Mouse (Mus musculus) heart, embryonic 16.5 days (tissue): ENCODE measurements around the gene Stat5b. TPM values are rescaled to one million over a fixed set of nuclear protein-coding genes. Genes with fewer than 3 reads are reported as not detected.

Experiments used
- ATAC-seq: fragments of 200-750 bp; cut with Nextera tagmentation; replicated peaks from 2 replicates; pipeline ENCODE4 v1.8.0; 2017; ENCODE audit warnings: moderate number of reproducible peaks; ENCODE audit not compliant: insufficient read depth, low FRiP score; ENCODE audit errors: extremely low read depth
- H3K27ac ChIP-seq: fragments of 300-500 bp; sonication (generic); 2 replicates; pipeline ENCODE4 v1.5.1; 2014; ENCODE audit warnings: mild to moderate bottlenecking, low read length, control low read depth, moderate library complexity
- H3K27me3 ChIP-seq: fragments of 300-500 bp; sonication (generic); 2 replicates; pipeline ENCODE4 v1.6.1; 2014; ENCODE audit warnings: low read length, mixed read lengths; ENCODE audit not compliant: control insufficient read depth, insufficient read depth
- H3K36me3 ChIP-seq: fragments of 300-500 bp; sonication (generic); 2 replicates; pipeline ENCODE4 v1.6.1; 2014; ENCODE audit not compliant: control insufficient read depth, insufficient read depth
- H3K4me1 ChIP-seq: fragments of 300-500 bp; sonication (generic); 2 replicates; pipeline ENCODE4 v1.6.1; 2014; ENCODE audit warnings: low read length, mixed read lengths; ENCODE audit not compliant: control insufficient read depth, insufficient read depth
- H3K4me2 ChIP-seq: fragments of 300-500 bp; sonication (generic); 2 replicates; pipeline ENCODE4 v1.6.1; 2014; ENCODE audit warnings: low read depth, mild to moderate bottlenecking, control low read depth, low read length
- H3K4me3 ChIP-seq: fragments of 300-500 bp; sonication (generic); 2 replicates; pipeline ENCODE4 v1.5.1; 2014; ENCODE audit warnings: mild to moderate bottlenecking, control low read depth, low read length
- H3K9ac ChIP-seq: fragments of 300-500 bp; sonication (generic); 2 replicates; pipeline ENCODE4 v1.6.1; 2014; ENCODE audit warnings: low read length, control low read depth
- H3K9me3 ChIP-seq: fragments of 300-500 bp; sonication (generic); replicated peaks from 2 replicates; pipeline ENCODE4 v1.6.1; 2016; ENCODE audit warnings: low read length; ENCODE audit not compliant: control insufficient read depth
- WGBS: fragments of 180-500 bp; shearing (Covaris S2); extraction: QIAGEN DNeasy Blood & Tissue Kit; methylation state at CpG from one replicate; pipeline ENCODE4 v1.1.7; 2014; 5-methylcytosine and 5-hydroxymethylcytosine counted together
- polyA plus RNA-seq: library from polyadenylated mRNA; unstranded; fragments of >200 nt; fragmentation: Nextera tagmentation; extraction: Ambion mirVana; gene quantifications from 2 replicates; pipeline ENCODE4 v1.2.1, GENCODE M21; 2015

Stat5b gene
- polyA plus RNA-seq, 1 experiment from 2014 or later = 36.5 TPM

DNA sequence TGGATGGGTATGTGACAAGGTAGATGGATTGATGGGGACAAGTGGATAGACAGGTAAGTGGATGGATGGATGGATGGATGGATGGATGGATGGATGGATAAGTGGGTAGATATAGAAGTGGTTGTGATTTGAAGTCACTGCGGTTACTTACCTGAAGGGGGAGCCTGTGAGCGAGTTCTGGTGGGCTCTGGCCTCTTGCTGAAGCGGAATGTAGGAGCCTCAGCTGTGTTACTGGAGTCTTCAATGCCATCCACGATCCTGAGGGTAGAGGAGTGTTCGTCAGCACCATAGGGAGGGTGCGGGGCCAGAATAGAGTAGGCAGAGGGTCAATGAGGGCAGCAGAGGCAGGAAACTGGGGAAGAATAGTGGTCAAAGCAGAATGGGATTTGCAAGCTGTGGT is 105.4 kb downstream of the Stat5b start:
- no peak overlapping the region for H3K4me3 ChIP-seq
- peaks cover 17% of the 10 kb centered on the region for H3K27me3 ChIP-seq
- no peaks in the 10 kb centered on the region for H3K4me1 ChIP-seq
- H3K36me3 ChIP-seq = no peaks in the 10 kb centered on the region
- WGBS = 13% methylated on average over 6 of the region's 6 CpGs
- H3K4me2 ChIP-seq = no peak overlapping the region
- no peak for ATAC-seq
- no peaks in the 10 kb centered on the region for H3K9me3 ChIP-seq
- no peak overlapping the region for H3K27ac ChIP-seq
- no peak overlapping the region for H3K9ac ChIP-seq

DNA sequence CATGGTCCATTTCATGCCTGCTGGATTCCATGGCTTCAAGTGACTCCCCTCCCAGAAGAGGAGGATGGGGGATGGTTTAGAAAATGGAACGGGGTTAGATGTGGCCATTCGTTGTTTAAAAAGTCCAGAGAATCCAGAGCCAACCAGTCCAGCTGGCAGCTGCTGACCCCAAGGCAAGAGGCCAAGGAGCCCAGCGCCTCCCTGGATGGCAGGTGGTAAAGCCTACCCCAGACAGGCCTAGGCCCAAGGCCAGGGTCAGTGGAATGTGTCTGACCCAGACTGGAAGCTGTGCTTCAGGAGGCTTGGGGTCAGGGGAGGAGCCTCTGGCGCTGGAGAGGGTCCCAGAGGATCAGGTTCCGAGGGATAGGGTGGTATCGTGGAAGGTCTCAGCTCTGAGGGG is 109.2 kb downstream of the Stat5b start:
- Histone ChIP-seq H3K9ac (no peak overlapping the region), H3K9me3 (no peaks in the 10 kb centered on the region), H3K27me3 (no peaks in the 10 kb centered on the region), H3K4me2 (no peak overlapping the region), H3K4me3 (no peak overlapping the region), H3K4me1 (peaks cover 11% of the 10 kb centered on the region), H3K27ac (no peak overlapping the region), H3K36me3 (no peaks in the 10 kb centered on the region)
- ATAC-seq = no peak
- WGBS = 67% methylated on average over 6 of the region's 6 CpGs

DNA sequence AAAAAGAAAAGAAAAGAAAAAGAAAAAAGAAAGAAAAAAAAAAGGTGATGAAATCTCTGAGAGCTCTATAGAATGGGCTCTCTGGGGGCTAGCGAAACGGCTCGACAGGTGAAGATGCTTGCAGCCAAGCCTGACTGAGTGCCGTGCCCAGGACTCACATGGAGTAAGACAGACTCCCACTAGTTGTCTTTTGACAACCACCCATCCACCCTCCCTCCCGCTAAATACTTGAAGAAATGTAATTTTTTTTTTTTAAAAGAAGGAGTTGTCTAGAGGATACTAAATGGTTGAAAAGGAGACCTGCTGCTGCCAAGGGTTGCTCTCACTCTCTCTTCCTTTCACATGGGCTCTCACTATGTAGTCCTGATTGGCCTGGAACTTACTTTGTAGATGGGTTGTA is 111.8 kb downstream of the Stat5b start:
- no peak for ATAC-seq
- WGBS = 19% methylated on average over 5 of the region's 5 CpGs
- H3K4me3 ChIP-seq = peak overlapping the region; percentile 99

DNA sequence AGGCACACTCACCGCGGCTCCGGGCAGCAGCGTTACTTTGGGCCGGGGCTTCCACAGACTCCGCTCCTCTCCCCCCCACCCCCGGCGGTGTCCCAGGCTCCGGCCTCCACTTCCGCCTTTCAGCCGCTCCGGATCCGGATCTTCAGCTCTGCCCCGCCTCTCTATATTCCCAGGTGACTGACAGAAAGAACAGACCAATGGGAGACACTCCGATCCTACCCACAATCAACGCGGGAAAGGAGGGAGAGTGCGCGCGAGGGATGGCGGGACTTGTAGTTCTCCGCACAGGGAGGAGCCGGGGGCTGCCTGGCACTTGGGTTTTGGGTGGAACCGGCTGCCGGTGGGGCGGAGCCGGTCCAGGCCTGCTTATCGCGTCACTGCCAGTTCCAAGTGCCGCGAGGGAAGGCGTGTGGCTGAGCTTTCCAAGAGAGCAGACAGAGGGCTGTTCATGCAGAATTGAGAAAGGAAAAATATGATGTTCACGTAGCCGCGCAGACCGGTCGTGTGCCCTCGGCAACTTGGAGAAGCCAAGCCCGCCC is 112.4 kb downstream of the Stat5b start, which contains the start of gene Rab5c:
Rab5c (minus strand) TSS at position 150 of the 539 bp plus-strand sequence.
- peaks cover 21% of the 10 kb centered on the region for H3K4me1 ChIP-seq
- H3K4me3 ChIP-seq = peak within 1 kb of the TSS; percentile 99
- H3K9ac ChIP-seq = peak within 1 kb of the TSS; percentile 99
- under 1% methylated on average over 39 of the region's 39 CpGs for WGBS
- H3K36me3 ChIP-seq = no peaks in the 10 kb centered on the region
- peak; percentile 100 for ATAC-seq
- peak within 1 kb of the TSS; percentile 77 for H3K27ac ChIP-seq
- H3K27me3 ChIP-seq = no peaks in the 10 kb centered on the region
- peak within 1 kb of the TSS; percentile 89 for H3K4me2 ChIP-seq
- H3K9me3 ChIP-seq = no peaks in the 10 kb centered on the region

More for the DNA sequence above, 111.8 kb downstream of the Stat5b start:
- H3K4me2 ChIP-seq = peak overlapping the region; percentile 89
- no peaks in the 10 kb centered on the region for H3K9me3 ChIP-seq
- peaks cover 21% of the 10 kb centered on the region for H3K4me1 ChIP-seq
- H3K27ac ChIP-seq = peak overlapping the region; percentile 77; the same call in 1 of the 2 replicates
- H3K27me3 ChIP-seq = no peaks in the 10 kb centered on the region
- no peaks in the 10 kb centered on the region for H3K36me3 ChIP-seq
- H3K9ac ChIP-seq = peak overlapping the region; percentile 75

DNA sequence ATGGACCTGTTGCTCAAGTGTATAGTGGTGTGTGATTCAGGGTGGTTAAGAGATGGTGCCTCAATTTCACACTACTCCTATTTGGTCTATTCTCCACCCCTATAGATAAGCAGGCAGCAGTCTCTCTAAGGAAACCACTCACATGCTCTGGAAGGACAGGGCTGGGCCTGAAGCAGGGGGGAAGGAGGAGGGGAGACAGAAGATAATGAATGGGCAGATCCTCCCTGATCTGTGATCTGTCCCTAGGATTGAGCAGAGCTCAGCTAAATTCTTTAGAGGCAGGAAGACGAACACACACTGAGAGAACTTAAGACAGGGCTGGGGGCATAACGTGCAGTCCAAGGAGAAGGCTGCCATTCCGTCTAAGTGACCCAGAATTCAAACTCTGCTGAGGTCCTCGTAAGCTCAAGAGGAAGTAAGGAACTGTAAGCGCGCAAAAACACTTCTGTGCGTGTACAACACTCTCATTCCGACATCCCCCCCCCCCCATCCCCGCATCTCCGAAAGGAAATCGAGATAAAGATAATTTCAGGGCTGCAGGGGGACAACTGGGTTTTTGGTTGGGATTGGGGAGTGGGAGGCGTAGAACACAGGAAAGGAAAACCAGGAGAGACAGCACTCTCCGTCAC is 113.3 kb downstream of the Stat5b start:
- Histone ChIP-seq H3K9me3 (no peaks in the 10 kb centered on the region), H3K4me1 (peaks cover 21% of the 10 kb centered on the region), H3K27me3 (no peaks in the 10 kb centered on the region), H3K27ac (peak overlapping the region; percentile 74), H3K4me2 (peak overlapping the region; percentile 88), H3K9ac (peak overlapping the region; percentile 99), H3K4me3 (peak overlapping the region; percentile 99), H3K36me3 (no peaks in the 10 kb centered on the region)
- ATAC-seq = no peak
- under 1% methylated on average over 13 of the region's 13 CpGs for WGBS

DNA sequence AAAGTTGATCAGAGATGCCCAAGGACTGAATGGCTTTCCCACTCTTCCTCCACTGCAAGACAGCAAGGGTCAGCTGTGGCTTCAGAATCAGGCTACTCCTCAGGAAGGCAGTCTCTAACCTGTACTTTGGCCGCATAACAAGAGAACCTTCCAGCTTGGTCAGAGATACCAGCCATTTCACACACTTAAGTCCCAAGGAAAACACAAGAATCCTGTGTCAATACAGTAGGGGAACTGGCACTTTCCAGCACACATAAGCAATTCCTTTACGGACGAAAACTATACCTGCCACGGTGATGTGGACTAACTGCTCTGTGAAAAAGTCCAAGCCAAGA is 113.8 kb downstream of the Stat5b start:
- H3K27me3 ChIP-seq = no peaks in the 10 kb centered on the region
- no peaks in the 10 kb centered on the region for H3K9me3 ChIP-seq
- no peak overlapping the region for H3K27ac ChIP-seq
- no peak for ATAC-seq
- H3K9ac ChIP-seq = peak overlapping the region; percentile 99; the same call in 1 of the 2 replicates
- H3K4me2 ChIP-seq = peak overlapping the region; percentile 88
- WGBS = 61% methylated on average over 4 of the region's 4 CpGs
- H3K4me3 ChIP-seq = peak overlapping the region; percentile 99
- H3K36me3 ChIP-seq = no peaks in the 10 kb centered on the region
- peaks cover 21% of the 10 kb centered on the region for H3K4me1 ChIP-seq

DNA sequence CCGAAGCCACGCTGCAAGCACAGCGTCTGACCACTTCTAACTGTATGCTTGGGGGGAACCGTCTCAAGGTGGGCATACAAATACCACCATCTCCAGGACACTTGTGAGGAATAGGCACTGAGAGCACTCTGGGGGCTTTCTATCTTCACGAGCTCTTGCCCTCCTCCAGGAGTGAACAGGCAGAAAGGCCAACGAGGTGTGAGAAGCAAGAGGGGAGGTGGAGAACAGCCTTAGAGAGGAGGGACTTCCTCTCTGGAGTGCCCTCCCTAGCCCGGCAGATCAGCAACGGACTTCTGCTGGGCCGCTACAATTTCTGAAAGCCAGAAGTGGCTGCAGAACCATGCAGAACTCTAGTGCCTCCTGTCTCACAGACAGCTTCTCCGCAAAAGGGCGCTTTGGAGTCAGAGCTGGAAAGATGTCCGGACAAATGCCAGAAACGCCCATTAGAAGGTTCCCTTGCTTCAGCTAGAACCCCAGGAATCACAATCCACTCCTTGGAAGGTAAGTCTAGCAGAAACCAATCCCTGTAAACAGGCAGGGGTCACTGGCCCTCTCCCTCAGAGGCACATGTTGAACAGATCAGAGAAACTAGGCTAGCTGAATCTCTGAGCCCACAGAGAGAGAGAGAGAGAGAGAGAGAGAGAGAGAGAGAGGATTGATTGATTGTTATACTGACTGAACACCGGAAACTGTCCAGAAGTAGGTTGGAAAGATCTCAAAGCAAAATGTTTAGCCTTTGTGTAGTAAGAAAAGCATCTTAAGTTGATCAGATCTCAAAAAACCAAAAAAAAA is 114.4 kb downstream of the Stat5b start:
- WGBS = 59% methylated on average over 14 of the region's 14 CpGs
- Histone ChIP-seq H3K4me1 (peaks cover 21% of the 10 kb centered on the region), H3K4me2 (peak overlapping the region; percentile 88), H3K27me3 (no peaks in the 10 kb centered on the region), H3K27ac (peak overlapping the region; percentile 39; the same call in 1 of the 2 replicates), H3K9ac (peak overlapping the region; percentile 53), H3K36me3 (no peaks in the 10 kb centered on the region), H3K9me3 (no peaks in the 10 kb centered on the region), H3K4me3 (peak overlapping the region; percentile 35)
- ATAC-seq = no peak

DNA sequence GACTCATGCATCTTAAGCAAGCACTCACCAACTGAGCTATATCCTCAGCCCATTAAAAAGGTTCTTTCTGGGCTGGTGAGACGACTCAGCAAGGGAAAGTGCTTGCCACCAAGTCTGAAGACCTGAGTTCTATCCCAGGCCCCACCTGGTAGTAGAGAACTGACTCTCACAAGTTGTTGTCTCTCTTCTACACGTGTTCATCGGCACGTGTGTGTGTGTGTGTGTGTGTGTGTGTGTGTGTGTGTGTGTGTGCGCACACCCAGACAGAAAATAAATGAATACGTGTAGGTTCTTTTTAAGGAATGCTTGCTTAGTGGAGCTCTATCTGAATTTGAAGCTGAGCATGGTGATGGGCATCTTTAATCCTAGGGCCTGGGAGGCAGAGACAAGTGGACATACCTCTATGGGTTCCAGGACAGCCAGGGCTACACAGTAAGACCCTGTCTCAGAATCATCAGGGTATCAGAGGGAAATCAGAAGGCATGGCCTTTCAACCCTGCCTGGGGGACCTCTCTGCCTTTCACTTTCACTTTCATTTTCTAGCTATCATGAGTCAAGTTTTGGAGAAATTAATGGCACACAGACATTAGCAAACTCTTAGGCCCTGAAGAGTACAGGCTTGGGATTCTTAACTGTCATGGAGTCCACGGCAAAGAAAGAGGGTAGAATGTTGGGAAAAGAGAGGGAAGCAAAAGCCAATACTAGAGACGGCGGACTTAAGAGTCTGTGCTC is 115.2 kb downstream of the Stat5b start:
- Histone ChIP-seq H3K27ac (peak overlapping the region; percentile 39; the same call in 1 of the 2 replicates), H3K4me3 (peak overlapping the region; percentile 35), H3K9ac (peak overlapping the region; percentile 53), H3K9me3 (no peaks in the 10 kb centered on the region), H3K36me3 (no peaks in the 10 kb centered on the region), H3K4me1 (peaks cover 21% of the 10 kb centered on the region), H3K27me3 (no peaks in the 10 kb centered on the region), H3K4me2 (peak overlapping the region; percentile 88)
- 84% methylated on average over 9 of the region's 9 CpGs for WGBS
- ATAC-seq = no peak
